Mouse (Mus musculus): Measurements from ENCODE around the gene Gpr34. TPM values are rescaled to one million over a fixed set of nuclear protein-coding genes. Genes with fewer than 3 reads are reported as not detected.

Gene Gpr34
- 8.6 TPM for total RNA-seq (2023)

DNA sequence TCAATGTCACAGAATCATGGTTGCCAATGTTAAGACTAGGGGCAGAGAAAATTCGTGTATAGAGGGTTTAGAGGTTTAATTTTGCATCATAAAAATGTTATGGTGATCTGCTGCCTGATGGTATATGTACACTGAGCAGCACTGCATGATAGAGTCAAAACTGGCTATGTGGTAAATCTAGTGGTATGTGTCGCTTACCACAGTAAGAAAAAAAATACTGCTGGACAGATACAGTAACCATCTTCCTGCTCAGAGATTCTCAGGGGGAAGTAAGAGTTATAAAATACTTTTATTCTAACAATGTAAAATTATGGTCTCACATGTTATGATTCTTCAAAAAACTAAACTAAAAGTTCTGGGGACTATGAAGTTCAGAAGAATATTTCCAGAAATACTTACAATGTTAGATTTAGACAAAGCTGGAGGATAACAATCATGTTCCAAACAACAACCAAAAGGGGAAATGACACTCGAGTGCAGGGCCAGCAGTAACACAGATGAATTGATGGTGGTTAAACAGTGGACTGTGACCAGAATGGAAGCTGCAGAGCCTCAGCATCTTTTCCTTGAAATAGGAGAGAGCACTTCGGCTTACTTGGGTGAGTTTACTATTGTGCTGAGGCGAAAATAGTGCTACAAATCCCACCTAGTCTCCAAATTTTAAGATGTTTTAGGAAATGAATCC lies at the start of gene Gpr34:
Gene Gpr34 (plus strand): TSS at position 491 of the 685 bp plus-strand sequence.

DNA sequence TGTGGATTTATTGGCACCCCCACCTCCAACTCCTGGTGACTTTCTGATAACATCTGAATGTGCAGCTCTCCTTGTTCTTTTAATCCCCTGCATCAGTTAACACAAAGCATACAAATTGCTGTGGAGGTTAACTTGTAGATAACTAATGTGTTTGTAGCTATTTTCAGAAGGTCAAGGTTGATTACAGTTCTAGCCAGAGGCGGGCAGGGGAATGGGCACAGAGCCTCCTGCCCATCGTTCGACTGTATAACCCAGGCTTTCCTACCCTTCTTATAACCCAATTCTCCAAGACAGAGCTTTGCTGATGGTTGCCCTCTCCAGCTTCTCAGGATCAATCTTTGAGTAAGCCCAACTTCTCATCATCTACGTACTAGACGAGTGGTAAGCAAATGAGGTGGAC lies 29.2 kb downstream of the Gpr34 start, which contains the start of gene Gpr82:
Gene Gpr82 (plus strand): TSS at position 301 of the 400 bp plus-strand sequence.

Other genes starting within 250 kb of the Gpr34 start
- gene Nyx, start 166.0 kb upstream of the Gpr34 start, total RNA-seq (2023), result 0.12 TPM
- not detected for gene Gpr82, start 29.3 kb downstream of the Gpr34 start, total RNA-seq (2023)
- gene Cask, start 219.3 kb downstream of the Gpr34 start, total RNA-seq (2023), result 8.1 TPM

Data from CD8-positive naive resting alpha-beta T cell, adult 57 days (primary cell).